Mouse (Mus musculus) embryonic facial prominence, embryonic 10.5 days (tissue): ENCODE measurements at regions not wholly inside any gene's neighbourhood (a gene's known extent, or its start where the extent isn't known, plus 50 kb on each side); places are given as distances from the start of the nearest gene placed in this dataset.
"Not testable (repeated sequence)": the region's sequence is repeated elsewhere in the genome, so short reads cannot be mapped to it uniquely, and the experiment has no call there.

Experiments used
- DNase-seq: peaks from one replicate; pipeline ENCODE4 v3.0.0-alpha.2; 2017; ENCODE audit warnings: low spot score
- H3K27ac ChIP-seq: fragments of 300-500 bp; sonication (generic); replicated peaks from 2 replicates; pipeline ENCODE4 v1.5.1; 2016; ENCODE audit warnings: mild to moderate bottlenecking
- H3K27me3 ChIP-seq: fragments of 300-500 bp; sonication (generic); replicated peaks from 2 replicates; pipeline ENCODE4 v1.6.1; 2016; ENCODE audit warnings: low read depth, mild to moderate bottlenecking; ENCODE audit not compliant: poor library complexity, severe bottlenecking
- H3K36me3 ChIP-seq: fragments of 300-500 bp; sonication (generic); replicated peaks from 2 replicates; pipeline ENCODE4 v1.6.1; 2016; ENCODE audit warnings: mild to moderate bottlenecking, moderate library complexity
- H3K4me1 ChIP-seq: fragments of 300-500 bp; sonication (generic); 2 replicates; pipeline ENCODE4 v1.6.1; 2016
- H3K4me3 ChIP-seq: fragments of 300-500 bp; sonication (generic); 2 replicates; pipeline ENCODE4 v1.5.1; 2016; ENCODE audit warnings: mild to moderate bottlenecking, moderate library complexity
- H3K9me3 ChIP-seq: fragments of 300-500 bp; sonication (generic); 2 replicates; pipeline ENCODE4 v1.6.1; 2016; ENCODE audit warnings: mild to moderate bottlenecking
- WGBS: fragments of 180-500 bp; shearing (Covaris S2); methylation state at CpG from one replicate; pipeline ENCODE4 v1.1.7; 2016; 5-methylcytosine and 5-hydroxymethylcytosine counted together

DNA sequence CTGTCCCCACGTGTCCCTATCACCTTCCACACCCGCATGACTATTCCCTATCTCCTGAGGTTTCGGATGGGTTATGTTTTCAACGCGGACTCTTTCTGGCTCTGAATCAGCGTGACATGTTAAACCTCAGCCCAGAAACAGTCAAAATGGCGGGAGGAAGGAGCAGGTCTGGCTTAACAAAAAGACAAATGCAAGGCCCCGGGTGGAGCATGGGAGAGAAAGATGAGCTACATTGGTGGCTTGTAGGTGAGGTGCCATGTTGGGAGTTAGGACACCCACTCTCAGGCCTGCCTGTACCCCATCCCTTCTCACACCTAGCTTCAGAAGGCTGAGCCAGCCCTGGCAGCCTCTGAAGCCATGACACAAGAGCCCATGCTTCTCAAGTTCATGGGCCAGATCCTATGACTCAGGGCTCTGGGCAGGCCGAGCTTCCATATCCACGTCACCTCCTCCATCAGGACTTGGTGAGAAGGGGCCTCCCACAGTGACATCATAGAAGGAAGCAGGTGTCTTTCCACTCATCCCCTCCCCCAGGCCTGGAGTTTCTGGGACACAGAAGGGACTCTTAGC is 80.5 kb downstream of the Cpn2 start:
- WGBS = 76% methylated on average over 10 of the region's 10 CpGs
- H3K27me3 ChIP-seq = peaks cover 89% of the 10 kb centered on the region
- DNase-seq = no peak
- peak overlapping the region; percentile 61 for H3K27ac ChIP-seq
- H3K4me1 ChIP-seq = peaks cover 79% of the 10 kb centered on the region
- no peak overlapping the region for H3K4me3 ChIP-seq
- no peaks in the 10 kb centered on the region for H3K9me3 ChIP-seq
- H3K36me3 ChIP-seq = no peaks in the 10 kb centered on the region

DNA sequence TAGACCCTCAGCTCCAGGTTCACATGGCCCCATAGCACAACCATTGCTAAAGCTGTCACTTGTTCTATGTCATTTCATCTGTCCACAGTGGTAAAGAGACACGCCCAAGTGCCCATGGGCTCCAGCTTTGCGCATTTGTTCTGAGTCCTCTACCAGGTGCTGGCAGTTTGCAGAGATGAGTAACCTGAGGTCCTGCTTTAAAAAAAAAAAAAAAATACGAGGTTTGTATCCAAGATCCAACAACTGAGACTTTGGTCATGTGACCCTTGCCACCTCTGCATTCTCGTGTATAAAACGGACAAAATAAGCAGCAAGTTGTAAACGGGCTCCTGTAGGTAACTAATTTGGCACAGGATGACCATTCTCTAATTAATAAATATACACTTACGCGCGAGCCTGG is 79.9 kb downstream of the Cpn2 start:
- peaks cover 80% of the 10 kb centered on the region for H3K4me1 ChIP-seq
- H3K4me3 ChIP-seq = peak overlapping the region; percentile 54
- H3K27ac ChIP-seq = peak overlapping the region; percentile 87
- 48% methylated on average over 9 of the region's 9 CpGs for WGBS
- no peaks in the 10 kb centered on the region for H3K9me3 ChIP-seq
- DNase-seq = no peak
- no peaks in the 10 kb centered on the region for H3K36me3 ChIP-seq
- peaks cover 89% of the 10 kb centered on the region for H3K27me3 ChIP-seq

DNA sequence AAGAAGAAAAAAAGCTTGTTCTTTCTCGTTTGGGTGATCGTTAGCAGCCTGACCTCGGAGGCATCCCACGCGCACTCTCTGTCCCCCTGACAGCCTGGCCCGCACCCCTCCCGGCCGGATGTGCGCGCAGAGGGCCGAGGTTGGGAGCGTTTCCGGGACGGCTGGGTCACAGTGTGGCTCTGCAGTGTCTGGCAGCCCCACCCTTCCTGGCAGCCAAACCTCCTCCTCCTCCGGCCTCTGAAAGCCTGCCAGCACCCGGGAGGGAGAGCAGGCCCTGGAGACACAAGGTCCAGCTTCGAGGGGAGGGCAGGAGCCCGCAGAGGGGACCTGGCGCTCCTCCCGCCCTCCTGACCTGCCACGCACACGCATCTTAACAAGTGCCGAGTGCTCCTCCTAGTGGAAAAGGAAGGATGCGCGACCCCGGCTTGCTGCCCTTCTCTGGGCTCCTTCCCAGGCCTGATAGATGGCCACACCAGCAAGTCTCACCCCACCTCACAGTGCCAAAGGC is 79.3 kb downstream of the Cpn2 start:
- H3K27ac ChIP-seq = peak overlapping the region; percentile 87
- DNase-seq = peak; percentile 87
- peak overlapping the region; percentile 54 for H3K4me3 ChIP-seq
- WGBS = under 1% methylated on average over 26 of the region's 26 CpGs
- H3K27me3 ChIP-seq = peaks cover 90% of the 10 kb centered on the region
- H3K4me1 ChIP-seq = peaks cover 80% of the 10 kb centered on the region
- H3K9me3 ChIP-seq = no peaks in the 10 kb centered on the region
- H3K36me3 ChIP-seq = no peaks in the 10 kb centered on the region

DNA sequence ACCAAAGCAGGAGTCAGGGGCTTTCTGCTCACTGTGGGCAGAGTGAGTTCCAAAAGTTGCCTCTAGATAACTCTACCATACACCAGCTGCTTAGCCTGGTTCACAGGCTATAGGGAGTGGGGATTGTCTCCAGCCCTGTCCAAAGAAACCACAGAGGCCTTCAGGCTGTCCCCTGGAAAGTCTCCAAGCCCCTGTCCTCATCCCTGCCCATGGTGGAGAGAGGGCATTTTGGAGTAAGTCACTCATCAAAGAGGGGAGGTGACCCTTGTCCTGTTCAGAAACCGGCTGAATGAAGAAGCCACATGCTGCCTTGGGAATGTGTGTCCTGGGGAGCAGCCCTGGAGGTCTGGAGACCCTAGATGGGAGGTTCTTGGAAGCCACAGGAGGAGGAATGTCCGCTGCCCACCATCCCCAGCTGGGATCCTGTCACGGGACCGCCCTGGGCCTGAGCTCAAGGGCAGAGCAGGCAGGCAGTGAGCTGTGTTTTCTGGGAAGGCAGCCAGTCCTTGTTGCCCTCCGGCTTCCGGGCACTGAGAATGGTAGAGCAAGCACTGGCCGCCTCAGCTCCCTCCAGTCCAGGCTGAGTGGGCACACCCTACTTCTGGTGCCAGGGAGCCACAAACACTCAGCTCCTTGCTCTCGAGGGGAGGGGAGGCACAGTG is 78.4 kb downstream of the Cpn2 start:
- no peak for DNase-seq
- WGBS = 73% methylated on average over 8 of the region's 8 CpGs
- Histone ChIP-seq H3K27me3 (peaks cover 90% of the 10 kb centered on the region), H3K36me3 (no peaks in the 10 kb centered on the region), H3K4me1 (peaks cover 88% of the 10 kb centered on the region), H3K9me3 (no peaks in the 10 kb centered on the region), H3K4me3 (no peak overlapping the region), H3K27ac (peak overlapping the region; percentile 53; the same call in 1 of the 2 replicates)

DNA sequence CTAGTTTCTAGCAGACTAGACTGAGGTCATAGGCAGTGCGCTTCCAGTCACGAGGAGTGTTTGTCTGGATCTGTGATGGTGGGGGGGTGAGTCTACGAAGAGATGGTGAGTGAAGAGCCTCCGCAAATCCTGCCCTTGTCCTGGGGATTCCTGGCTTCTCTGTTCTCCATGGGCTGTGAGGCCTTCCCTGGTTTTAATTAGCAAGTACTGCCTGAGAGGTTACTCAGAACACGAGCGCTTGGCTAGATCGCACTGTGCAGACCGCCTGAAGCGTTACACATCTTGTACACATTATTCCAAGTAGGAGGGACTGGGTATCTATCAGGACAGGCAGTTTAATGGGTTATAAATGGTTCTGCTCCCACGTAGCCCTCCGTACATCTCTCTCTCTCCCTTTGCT is 76.9 kb downstream of the Cpn2 start:
- Histone ChIP-seq H3K9me3 (no peaks in the 10 kb centered on the region), H3K4me1 (peaks cover 82% of the 10 kb centered on the region), H3K4me3 (no peak overlapping the region), H3K27ac (peak overlapping the region; percentile 7; the same call in 1 of the 2 replicates), H3K36me3 (no peaks in the 10 kb centered on the region), H3K27me3 (peaks cover 90% of the 10 kb centered on the region)
- DNase-seq = peak; percentile 66
- WGBS = 41% methylated on average over 11 of the region's 11 CpGs

DNA sequence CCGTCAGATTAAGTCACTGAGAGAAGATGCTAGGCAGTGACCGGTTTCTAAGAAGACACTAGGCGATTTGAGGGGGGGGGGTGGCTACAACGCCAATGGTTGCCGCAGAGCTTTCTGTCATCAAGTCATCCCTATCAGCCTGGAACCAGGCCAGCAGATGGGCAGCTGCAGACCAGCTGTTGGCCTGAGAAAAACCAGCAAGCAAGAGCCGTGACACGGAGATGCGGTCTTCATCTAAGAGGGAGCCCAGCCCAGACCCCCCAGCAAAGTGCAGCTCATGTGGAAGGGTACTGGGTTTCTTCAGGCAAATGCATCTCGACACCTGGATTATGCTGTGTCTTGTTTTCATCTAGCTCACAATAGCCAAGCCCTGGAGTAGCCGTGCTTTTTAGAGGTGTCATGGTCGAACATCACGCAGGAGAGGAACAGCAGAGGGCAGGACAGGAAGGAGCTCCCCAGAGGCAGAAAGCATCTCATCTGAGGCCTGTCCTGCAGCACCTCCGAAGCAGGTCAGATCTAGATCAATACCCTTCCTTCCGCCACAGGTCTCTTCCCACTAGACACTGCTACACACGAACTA is 76.3 kb downstream of the Cpn2 start:
- H3K4me1 ChIP-seq = peaks cover 76% of the 10 kb centered on the region

DNA sequence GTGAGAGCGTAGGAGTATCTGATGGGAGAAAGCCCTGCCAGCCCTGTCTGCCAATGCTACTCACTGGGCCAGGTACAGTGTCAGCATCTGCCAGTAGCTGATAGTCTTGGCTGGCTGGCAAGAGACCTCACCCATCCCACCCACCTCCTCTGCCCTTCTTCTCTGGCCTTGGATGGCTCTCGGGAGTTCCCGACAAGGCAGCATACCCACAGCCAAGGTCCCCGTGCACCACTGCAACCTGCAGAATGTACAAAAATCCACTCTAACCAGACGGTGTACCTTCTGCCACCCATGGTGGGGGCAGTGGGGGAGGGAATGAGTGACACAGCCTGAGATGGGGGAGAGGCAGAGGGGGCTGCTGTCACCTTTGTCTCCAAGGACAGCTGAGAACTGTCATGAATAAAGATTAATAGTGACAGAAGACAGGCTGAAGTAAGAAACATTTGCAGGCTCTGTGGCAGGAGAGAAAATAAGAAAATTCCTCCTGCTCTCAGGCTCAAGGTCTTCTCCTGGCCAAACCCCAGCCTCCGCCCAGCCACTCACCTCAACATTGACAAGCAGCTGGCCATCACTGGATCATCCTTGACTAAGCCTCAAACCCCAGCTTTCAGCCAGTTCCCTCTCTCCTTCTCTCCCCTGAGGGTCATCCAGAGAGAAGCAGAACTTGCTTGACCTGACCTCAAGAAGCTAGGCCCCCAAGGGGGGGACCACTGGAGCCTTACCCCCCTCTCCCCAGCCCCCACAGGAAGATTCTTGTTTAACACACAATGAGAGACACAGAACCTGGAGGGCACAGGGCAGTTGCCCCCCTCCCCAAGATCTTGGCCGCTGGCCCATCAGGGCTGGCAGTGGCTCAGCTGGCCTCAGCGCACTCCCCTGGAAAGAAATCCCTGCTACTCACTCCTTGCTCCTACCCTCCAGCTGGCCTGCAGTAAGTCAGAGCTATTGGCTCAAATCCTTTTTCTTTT is 73.7 kb downstream of the Cpn2 start:
- no peaks in the 10 kb centered on the region for H3K9me3 ChIP-seq
- H3K4me1 ChIP-seq = peaks cover 50% of the 10 kb centered on the region
- WGBS = 55% methylated on average over 8 of the region's 8 CpGs
- H3K4me3 ChIP-seq = no peak overlapping the region
- no peaks in the 10 kb centered on the region for H3K36me3 ChIP-seq
- H3K27me3 ChIP-seq = peaks cover 90% of the 10 kb centered on the region
- H3K27ac ChIP-seq = peak overlapping the region; percentile 2; the same call in 1 of the 2 replicates
- DNase-seq = no peak

More for the DNA sequence above, 76.3 kb downstream of the Cpn2 start:
- WGBS = 59% methylated on average over 15 of the region's 15 CpGs
- Histone ChIP-seq H3K27ac (peak overlapping the region; percentile 7), H3K27me3 (peaks cover 91% of the 10 kb centered on the region), H3K4me3 (no peak overlapping the region), H3K9me3 (no peaks in the 10 kb centered on the region), H3K36me3 (no peaks in the 10 kb centered on the region)
- peak; percentile 63 for DNase-seq

DNA sequence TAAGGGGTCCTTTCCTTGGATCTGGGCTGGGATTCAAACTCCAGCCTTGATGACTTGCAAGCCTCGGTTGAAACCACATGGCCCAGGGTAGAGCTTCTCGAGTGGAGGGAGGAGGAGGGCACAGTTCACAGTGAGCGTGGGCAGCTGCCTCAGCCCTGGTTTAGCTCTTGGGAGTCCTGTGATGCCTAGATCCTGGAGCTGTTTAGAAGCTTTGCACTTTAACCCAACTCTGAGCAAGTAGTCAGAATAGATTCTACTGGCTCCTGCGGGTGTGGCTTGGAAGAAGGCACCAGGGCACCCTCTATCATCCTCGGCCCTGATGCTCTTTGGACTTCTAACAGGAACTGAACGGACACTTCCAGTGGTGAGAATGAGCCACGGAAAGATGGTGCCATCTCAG is 72.5 kb downstream of the Cpn2 start:
- Histone ChIP-seq H3K27ac (0 out of 2 replicates have a peak overlapping the region, but pooled peaks have one; percentile 2), H3K36me3 (no peaks in the 10 kb centered on the region), H3K4me3 (no peak overlapping the region), H3K4me1 (peaks cover 39% of the 10 kb centered on the region), H3K27me3 (peaks cover 85% of the 10 kb centered on the region), H3K9me3 (no peaks in the 10 kb centered on the region)
- 84% methylated on average over 7 of the region's 7 CpGs for WGBS
- no peak for DNase-seq

DNA sequence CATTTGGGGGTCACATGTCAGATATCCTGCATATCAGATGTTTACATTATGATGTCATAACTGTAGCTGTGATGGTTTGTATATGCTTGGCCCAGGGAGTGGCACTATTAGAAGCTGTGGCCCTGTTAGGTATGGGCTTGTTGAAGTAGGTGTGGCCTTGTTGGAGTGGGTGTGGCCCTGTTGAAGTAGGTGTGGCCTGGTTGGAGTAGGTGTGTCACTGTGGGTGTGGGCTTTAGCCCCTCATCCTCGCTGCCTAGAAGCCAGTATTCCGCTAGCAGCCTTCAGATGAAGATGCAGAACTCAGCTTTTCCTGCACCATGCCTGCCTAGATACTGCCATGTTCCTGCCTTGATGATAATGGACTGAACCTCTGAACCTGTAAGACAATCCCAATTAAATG is 71.4 kb downstream of the Cpn2 start:
- H3K9me3 ChIP-seq, H3K36me3 ChIP-seq, DNase-seq, H3K27ac ChIP-seq, H3K4me3 ChIP-seq: not testable (repeated sequence)
- Histone ChIP-seq H3K27me3 (peaks cover 80% of the 10 kb centered on the region), H3K4me1 (peaks cover 29% of the 10 kb centered on the region)
- WGBS = 96% methylated on average over 2 of the region's 2 CpGs

DNA sequence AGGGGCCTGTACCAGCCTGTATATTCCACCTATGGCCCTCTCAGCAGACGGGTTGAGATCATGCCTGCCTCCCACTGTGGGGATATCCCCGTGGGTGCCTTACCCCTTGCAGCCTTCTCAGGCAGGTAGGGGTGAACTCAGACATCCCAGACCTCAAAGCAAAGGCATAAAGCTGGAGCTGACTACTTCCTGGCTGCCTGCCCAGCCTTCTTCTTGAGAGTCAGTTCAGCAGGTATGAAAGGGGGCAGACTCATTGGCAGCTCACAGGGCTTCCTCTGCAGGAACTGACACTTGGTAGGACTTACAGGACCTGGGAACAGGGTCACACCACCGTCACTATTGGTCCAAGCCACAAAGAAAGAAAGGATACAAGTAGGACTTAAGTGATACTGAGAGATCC is 69.9 kb downstream of the Cpn2 start:
- H3K36me3 ChIP-seq = no peaks in the 10 kb centered on the region
- no peaks in the 10 kb centered on the region for H3K9me3 ChIP-seq
- 80% methylated on average over 3 of the region's 3 CpGs for WGBS
- no peak for DNase-seq
- peaks cover 19% of the 10 kb centered on the region for H3K4me1 ChIP-seq
- H3K4me3 ChIP-seq = no peak overlapping the region
- H3K27ac ChIP-seq = no peak overlapping the region
- H3K27me3 ChIP-seq = peaks cover 66% of the 10 kb centered on the region

DNA sequence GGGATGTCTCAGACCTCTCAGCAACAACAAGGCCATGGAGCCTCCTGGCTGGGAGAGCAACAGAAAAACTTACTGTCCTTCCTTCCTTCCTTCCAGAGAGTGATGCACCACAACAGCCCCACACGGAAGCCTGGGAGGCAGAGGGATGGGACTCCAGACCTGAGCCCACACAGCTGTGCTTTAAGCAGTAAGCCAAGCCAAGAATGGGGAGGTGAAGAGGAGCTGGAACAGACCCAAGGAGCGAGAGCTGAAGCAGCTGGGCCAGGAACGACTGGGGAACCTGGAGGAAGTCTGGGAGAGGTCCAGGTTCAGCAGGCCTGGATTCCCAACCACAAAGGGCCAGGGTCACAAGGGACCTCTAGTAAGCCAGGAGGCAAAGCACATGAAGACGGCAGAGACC is 67.5 kb downstream of the Cpn2 start:
- WGBS = 76% methylated on average over 4 of the region's 4 CpGs
- Histone ChIP-seq H3K36me3 (no peaks in the 10 kb centered on the region), H3K27me3 (peaks cover 52% of the 10 kb centered on the region)

DNA sequence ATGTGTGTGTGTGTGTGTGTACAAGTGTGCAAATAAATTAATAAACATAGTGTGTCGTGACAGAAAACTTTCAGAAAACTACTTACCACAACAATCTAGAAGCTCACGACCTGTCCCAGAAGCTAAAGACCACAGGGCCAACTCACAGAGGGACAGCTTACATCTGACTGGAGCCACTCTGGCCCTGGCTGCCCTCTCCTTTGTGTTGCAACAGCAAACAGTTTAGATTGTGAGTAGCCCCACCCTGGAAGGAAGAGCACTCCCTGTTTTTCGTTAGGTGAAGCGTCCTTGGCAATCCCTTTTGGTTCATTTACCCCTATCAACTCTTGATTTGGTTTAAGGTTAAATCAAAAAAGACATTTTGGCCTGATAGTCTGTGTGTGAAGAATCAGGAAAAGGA is 63.2 kb downstream of the Cpn2 start:
- no peak overlapping the region for H3K4me3 ChIP-seq
- 43% methylated on average over 4 of the region's 4 CpGs for WGBS
- H3K27me3 ChIP-seq = peaks cover 40% of the 10 kb centered on the region
- peaks cover 3% of the 10 kb centered on the region for H3K9me3 ChIP-seq
- H3K36me3 ChIP-seq = no peaks in the 10 kb centered on the region
- DNase-seq = no peak
- peaks cover 27% of the 10 kb centered on the region for H3K4me1 ChIP-seq
- peak overlapping the region; percentile 48; the same call in 1 of the 2 replicates for H3K27ac ChIP-seq

More for the DNA sequence above, 67.5 kb downstream of the Cpn2 start:
- DNase-seq = no peak
- H3K27ac ChIP-seq = no peak overlapping the region
- H3K9me3 ChIP-seq = no peaks in the 10 kb centered on the region
- H3K4me3 ChIP-seq = no peak overlapping the region
- peaks cover 11% of the 10 kb centered on the region for H3K4me1 ChIP-seq
